Mouse (Mus musculus): ENCODE data around the gene Cadps2.

Gene Cadps2

DNA sequence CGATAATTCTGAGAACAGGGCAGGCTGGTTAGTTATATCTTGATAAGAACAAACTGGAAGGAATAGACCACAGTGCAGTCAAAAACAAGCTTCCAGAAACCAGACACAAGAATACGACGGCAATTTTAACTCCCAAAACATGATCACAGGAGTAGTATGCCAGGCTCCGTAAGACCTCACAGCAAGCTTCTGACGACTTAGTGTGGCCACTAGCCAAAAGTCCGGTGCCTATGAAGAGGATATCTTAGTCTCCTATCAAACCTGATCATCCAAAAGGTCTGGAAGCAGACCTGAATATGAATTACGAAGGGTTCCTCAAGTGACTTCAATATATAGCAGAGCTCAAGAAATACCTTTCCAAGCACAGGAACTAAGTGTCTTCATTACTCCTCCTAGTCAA is 33.9 kb downstream of the Cadps2 start:
- ChIA-PET POLR2A (interaction anchor here in 1 of 4 experiments (0.9 kb wide), 1 partner anchor 33 kb away, joined by 3 read pairs; no protein-coding TSS in a partner anchor), CTCF (no interaction called here)

DNA sequence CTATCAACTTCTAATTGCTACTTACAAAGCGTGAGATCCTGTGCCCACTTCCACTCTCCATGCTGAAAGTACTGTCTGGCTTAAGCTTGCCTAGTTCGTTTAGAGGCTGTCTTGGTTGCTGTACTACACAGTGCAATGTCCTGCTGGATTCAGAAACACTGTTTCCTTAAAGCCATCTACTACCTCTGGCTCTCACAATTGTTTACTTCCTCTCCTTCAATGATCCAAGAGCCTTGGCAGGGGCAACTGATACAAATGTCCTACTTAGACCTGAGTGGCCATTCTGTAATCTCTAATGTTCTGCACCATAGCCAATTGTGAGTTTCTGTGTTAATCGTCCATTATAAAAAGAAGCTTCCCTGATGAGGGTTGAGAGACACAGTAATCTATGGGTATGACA is 47.4 kb downstream of the Cadps2 start:
- ChIA-PET POLR2A (no interaction called here), CTCF (no interaction called here)

GRCm38 (mm10) chr6:23777641-23778040 is 61.6 kb downstream of the Cadps2 start:
- POLR2A ChIA-PET, result no interaction called here
- CTCF ChIA-PET, result interaction anchor here in 1 of 4 experiments (0.6 kb wide), 1 partner anchor 508 kb away, joined by 5 read pairs; no protein-coding TSS in a partner anchor

- ChIA-PET CTCF (interaction anchor here in 1 of 4 experiments (1.3 kb wide), 1 partner anchor 589 kb away, joined by 4 read pairs; no protein-coding TSS in a partner anchor), POLR2A (no interaction called here)
These were observed 77.0 kb downstream of the Cadps2 start for GRCm38 (mm10) chr6:23762204-23762603.

- CTCF ChIA-PET, result interaction anchor here in 2 of 4 experiments (0.8 to 1.5 kb wide), 6 partner anchors 9 to 614 kb away, joined by 3 to 8 read pairs (median 4); no protein-coding TSS in a partner anchor
- POLR2A ChIA-PET, result no interaction called here
These were observed 81.0 kb downstream of the Cadps2 start for GRCm38 (mm10) chr6:23758249-23758648.

DNA sequence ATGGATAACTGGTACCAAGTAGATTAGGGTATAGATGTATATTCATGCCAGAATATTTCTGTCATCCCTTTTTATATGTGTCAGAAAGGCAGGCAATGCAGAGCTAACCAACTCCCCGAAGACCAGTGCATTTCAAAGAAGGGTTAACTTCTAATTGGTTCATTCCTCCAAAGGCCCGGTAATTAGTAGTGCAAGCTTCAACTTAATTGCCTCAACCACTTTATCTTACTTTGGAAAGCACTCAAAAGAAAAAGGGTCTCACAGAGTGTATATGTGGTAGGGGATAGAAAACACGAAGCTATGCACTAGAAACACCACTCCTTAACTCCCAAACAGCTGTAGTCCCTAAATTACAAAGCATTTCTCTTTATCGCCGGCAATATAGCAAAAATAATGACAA is 90.4 kb downstream of the Cadps2 start:
- POLR2A ChIA-PET, result no interaction called here
- CTCF ChIA-PET, result interaction anchor here in 1 of 4 experiments (1.4 kb wide), 1 partner anchor 9 kb away, joined by 3 read pairs; no protein-coding TSS in a partner anchor

DNA sequence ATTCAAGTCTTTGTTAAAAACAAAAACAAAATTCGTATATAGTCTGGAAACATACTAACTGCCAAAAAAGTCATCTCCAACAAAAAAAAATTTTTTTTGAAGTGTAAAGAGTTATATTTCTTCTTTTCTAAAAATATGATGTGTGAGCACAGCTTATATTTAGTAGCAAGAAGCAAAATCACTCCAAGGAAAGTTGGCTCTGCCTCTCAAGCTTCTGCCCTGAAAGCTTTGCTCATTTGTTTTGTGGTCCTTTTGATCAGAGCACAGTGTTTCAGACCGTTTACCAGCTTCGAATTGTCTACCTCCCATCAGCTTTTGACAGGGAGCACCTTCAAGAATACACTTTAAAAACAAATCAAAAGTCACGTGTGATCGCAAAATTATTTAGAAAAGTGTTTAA is 99.2 kb downstream of the Cadps2 start:
- ChIA-PET POLR2A (no interaction called here), CTCF (interaction anchor here in 1 of 4 experiments (0.6 kb wide), 1 partner anchor 649 kb away, joined by 4 read pairs; no protein-coding TSS in a partner anchor)

- ChIA-PET CTCF (no interaction called here), POLR2A (interaction anchor here in 1 of 4 experiments (0.6 kb wide), 1 partner anchor 514 kb away, joined by 3 read pairs; no protein-coding TSS in a partner anchor)
These were observed 106.5 kb downstream of the Cadps2 start for GRCm38 (mm10) chr6:23732750-23733149.

GRCm38 (mm10) chr6:23728620-23729019 is 110.6 kb downstream of the Cadps2 start:
- POLR2A ChIA-PET, result no interaction called here

GRCm38 (mm10) chr6:23723697-23724096 is 115.5 kb downstream of the Cadps2 start:
- ChIA-PET CTCF (interaction anchor here in 1 of 4 experiments (0.6 kb wide), 1 partner anchor 763 kb away, joined by 4 read pairs; no protein-coding TSS in a partner anchor), POLR2A (no interaction called here)

More at GRCm38 (mm10) chr6:23728620-23729019, 110.6 kb downstream of the Cadps2 start:
- CTCF ChIA-PET, result interaction anchor here in 1 of 4 experiments (0.5 kb wide), 1 partner anchor 494 kb away, joined by 3 read pairs; no protein-coding TSS in a partner anchor

DNA sequence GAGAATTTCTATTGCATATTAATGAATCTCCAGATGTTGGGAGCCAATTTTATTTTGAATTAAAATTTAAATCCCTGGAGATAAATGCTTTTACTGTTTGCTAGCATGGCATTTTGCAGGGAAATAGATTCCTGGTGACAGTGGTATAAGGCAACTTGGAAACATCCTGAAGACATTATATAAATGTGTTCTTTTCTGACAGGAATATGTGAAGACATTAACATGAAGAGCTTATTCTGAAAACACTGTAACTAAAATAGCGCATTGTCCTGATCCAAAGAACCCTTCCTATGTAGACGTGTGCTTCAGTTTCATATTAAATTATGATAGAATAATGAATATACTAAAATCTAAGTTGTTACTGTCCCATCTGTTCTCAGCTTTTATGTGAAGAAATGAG is 118.8 kb downstream of the Cadps2 start:
- ChIA-PET POLR2A (no interaction called here), CTCF (no interaction called here)

DNA sequence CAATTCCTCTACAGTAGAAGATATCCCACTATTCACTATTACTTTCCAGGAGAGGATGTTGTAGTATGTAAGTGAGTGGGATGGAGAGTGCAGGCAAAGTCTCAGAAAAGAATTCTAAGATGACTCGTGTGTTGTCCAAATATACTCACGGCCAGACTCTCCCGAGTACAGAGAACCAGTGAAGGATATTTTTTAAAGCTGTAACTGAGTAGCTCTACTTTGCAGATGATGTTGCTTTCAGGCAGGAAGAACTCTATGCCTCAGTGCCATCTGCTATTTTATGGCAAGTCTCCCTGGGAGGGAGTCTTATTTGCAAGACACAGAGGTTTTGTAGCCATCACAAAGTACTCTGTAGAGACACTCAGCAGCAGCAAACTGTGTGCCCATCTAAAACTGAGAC is 131.7 kb downstream of the Cadps2 start:
- ChIA-PET CTCF (no interaction called here), POLR2A (no interaction called here)

- ChIA-PET CTCF (interaction anchor here in 1 of 4 experiments (0.6 kb wide), 1 partner anchor 927 kb away, joined by 3 read pairs; no protein-coding TSS in a partner anchor), POLR2A (no interaction called here)
These were observed 138.3 kb downstream of the Cadps2 start for GRCm38 (mm10) chr6:23700879-23701278.

DNA sequence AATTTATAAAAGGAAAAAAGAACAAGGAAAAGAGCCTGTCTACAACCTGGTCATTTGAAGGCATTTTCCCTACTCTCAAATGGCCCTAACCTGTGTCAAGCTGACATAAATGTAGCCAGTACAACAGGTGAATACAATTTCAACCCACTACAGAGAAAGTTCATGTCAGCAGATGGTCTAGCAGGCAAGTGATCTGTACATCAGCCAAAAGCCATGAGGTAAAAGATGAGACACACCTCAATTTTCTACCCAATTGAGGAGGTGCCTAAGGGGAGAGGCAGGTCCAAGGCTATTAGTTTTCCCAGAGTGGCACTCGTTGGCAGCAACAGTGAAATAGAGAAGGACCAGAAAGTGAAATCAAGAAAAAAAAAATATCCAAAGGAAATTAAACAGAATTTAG is 161.0 kb downstream of the Cadps2 start:
- ChIA-PET POLR2A (no interaction called here), CTCF (no interaction called here)

DNA sequence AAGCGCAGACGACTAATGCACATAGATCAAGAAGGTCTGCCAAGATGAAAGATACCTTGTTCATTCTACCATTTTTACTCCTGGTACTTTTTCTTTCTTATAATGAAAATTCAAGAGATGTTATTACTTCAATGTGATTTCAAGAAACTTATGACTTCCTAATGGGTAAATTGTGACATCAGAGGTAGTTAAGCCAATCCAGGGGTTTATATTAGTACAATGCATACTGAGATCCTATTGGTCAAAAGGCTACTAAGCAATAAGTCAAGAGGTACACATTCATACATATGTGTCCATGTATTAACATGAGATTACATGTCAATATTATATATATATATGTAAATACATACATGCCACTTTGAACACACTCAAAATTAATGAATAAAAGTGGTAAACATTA is 184.2 kb downstream of the Cadps2 start, which contains the start of gene Rnf148:
TSS of gene Rnf148 (minus strand) at position 101 of the 400 bp plus-strand sequence.
- ChIA-PET CTCF (no interaction called here), POLR2A (no interaction called here)

- ChIA-PET CTCF (no interaction called here), POLR2A (no interaction called here)
These were observed 189.0 kb downstream of the Cadps2 start, which contains the start of gene Rnf133 for GRCm38 (mm10) chr6:23650205-23650604. Gene Rnf133, minus strand, starts transcription at chr6:23650305.

GRCm38 (mm10) chr6:23648732-23649131 is 190.5 kb downstream of the Cadps2 start:
- CTCF ChIA-PET, result no interaction called here
- POLR2A ChIA-PET, result no interaction called here

GRCm38 (mm10) chr6:23647627-23648247 is 191.5 kb downstream of the Cadps2 start:
- POLR2A ChIA-PET, result no interaction called here
- CTCF ChIA-PET, result interaction anchor here in 1 of 4 experiments (0.6 kb wide), 1 partner anchor 13 kb away, joined by 5 read pairs; no protein-coding TSS in a partner anchor

- POLR2A ChIA-PET, result no interaction called here
- CTCF ChIA-PET, result no interaction called here
These were observed 202.1 kb downstream of the Cadps2 start for GRCm38 (mm10) chr6:23637081-23637480.

DNA sequence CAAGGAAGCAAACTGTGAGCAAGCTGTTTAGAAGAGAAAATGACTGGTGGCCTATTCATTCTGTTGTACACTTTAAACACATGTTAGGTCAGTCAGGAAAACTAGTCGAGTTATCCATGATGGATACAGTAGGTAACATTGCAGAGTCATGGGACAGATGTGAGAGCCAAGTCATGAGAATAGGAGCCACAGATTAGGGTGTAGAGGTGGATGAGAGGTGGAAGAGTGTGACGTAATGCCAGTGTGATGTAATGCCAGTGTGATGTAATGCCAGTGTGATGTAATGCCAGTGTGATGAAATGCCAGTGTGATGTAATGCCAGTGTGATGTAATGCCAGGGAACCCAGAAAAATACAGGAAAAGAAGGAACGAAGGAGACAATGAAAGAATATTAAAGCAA is 204.0 kb downstream of the Cadps2 start:
- CTCF ChIA-PET, result no interaction called here
- POLR2A ChIA-PET, result no interaction called here

DNA sequence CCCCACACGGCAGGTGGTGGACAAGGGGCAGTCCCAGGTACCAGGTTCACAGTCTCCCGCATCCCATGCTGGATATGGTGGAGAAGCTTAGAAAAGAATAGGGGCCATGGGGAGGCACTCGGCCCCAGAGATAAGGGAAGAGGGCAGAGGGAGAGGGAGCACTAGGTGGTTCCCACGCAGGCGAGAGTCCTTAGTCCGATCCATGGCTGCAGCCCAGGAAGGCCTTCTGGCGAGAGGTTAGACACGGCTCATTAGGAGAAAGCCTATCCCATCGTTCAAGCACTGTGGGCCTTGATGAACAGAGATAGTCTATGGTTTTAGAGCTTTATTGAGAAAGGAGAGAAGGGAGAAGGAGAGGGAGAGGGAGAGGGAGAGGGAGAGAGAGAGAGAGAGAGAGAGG is 205.2 kb downstream of the Cadps2 start:
- CTCF ChIA-PET, result interaction anchor here in 1 of 4 experiments (0.7 kb wide), 1 partner anchor 14 kb away, joined by 5 read pairs; no protein-coding TSS in a partner anchor
- POLR2A ChIA-PET, result no interaction called here

All from embryonic stem cell, embryonic (primary cell).